Mouse (Mus musculus) liver, postnatal 0 days (tissue): Measurements from ENCODE around the gene Ccdc130. TPM values are rescaled to one million over a fixed set of nuclear protein-coding genes. Genes with fewer than 3 reads are reported as not detected.

Source experiments
- ATAC-seq: fragments of 200-750 bp; cut with Nextera tagmentation; 2 replicates; pipeline ENCODE4 v1.8.0; 2017; ENCODE audit warnings: mild to moderate bottlenecking, moderate library complexity
- DNase-seq: peaks from one replicate; pipeline ENCODE4 v3.0.0-alpha.2; 2016
- H3K27ac ChIP-seq: fragments of 300-500 bp; sonication (generic); 2 replicates; pipeline ENCODE4 v1.5.1; 2014; ENCODE audit warnings: antibody characterized with exemption, moderate library complexity, mild to moderate bottlenecking, low read depth
- H3K27me3 ChIP-seq: fragments of 300-500 bp; sonication (generic); 2 replicates; pipeline ENCODE4 v1.6.1; 2014; ENCODE audit warnings: low read length, control low read depth, mixed read lengths; ENCODE audit not compliant: insufficient read depth
- H3K36me3 ChIP-seq: fragments of 300-500 bp; sonication (generic); replicated peaks from 2 replicates; pipeline ENCODE4 v1.6.1; 2014; ENCODE audit warnings: mild to moderate bottlenecking, control low read depth, low read length, moderate library complexity, mixed read lengths; ENCODE audit not compliant: insufficient read depth
- H3K4me1 ChIP-seq: fragments of 300-500 bp; sonication (generic); 2 replicates; pipeline ENCODE4 v1.6.1; 2014; ENCODE audit warnings: antibody characterized with exemption, mild to moderate bottlenecking, control low read depth; ENCODE audit not compliant: insufficient read depth
- H3K4me2 ChIP-seq: fragments of 300-500 bp; sonication (generic); 2 replicates; pipeline ENCODE4 v1.6.1; 2014; ENCODE audit warnings: low read depth, mild to moderate bottlenecking, low read length, moderate library complexity, mixed read lengths
- H3K4me3 ChIP-seq: fragments of 300-500 bp; sonication (generic); 2 replicates; pipeline ENCODE4 v1.5.1; 2014; ENCODE audit warnings: low read depth, low read length
- H3K9ac ChIP-seq: fragments of 300-500 bp; sonication (generic); replicated peaks from 2 replicates; pipeline ENCODE4 v1.6.1; 2014; ENCODE audit warnings: mild to moderate bottlenecking, moderate library complexity
- H3K9me3 ChIP-seq: fragments of 300-500 bp; sonication (generic); 2 replicates; pipeline ENCODE4 v1.6.1; 2016; ENCODE audit warnings: mild to moderate bottlenecking, control low read depth, low read length, mixed read lengths
- CTCF ChIP-seq: sonication (generic); IDR thresholded peaks from 2 replicates; pipeline ENCODE4 v1.5.1; 2016; ENCODE audit warnings: antibody characterized with exemption, low read depth
- EP300 ChIP-seq: IDR thresholded peaks from 2 replicates; pipeline ENCODE4 v1.6.1; 2016; ENCODE audit warnings: antibody characterized with exemption, low read depth, mild to moderate bottlenecking
- WGBS: fragments of 180-500 bp; shearing (Covaris S2); extraction: QIAGEN DNeasy Blood & Tissue Kit; methylation state at CpG from one replicate; pipeline ENCODE4 v1.1.7; 2014; ENCODE audit not compliant: insufficient replicate concordance; 5-methylcytosine and 5-hydroxymethylcytosine counted together
- polyA plus RNA-seq: library from polyadenylated mRNA; unstranded; fragments of >200 nt; fragmentation: Nextera tagmentation; extraction: Ambion mirVana; gene quantifications from 2 replicates; pipeline ENCODE4 v1.2.1, GENCODE M21; 2015

Gene Ccdc130
- polyA plus RNA-seq, 1 experiment from 2014 or later, result 4.7 TPM

DNA sequence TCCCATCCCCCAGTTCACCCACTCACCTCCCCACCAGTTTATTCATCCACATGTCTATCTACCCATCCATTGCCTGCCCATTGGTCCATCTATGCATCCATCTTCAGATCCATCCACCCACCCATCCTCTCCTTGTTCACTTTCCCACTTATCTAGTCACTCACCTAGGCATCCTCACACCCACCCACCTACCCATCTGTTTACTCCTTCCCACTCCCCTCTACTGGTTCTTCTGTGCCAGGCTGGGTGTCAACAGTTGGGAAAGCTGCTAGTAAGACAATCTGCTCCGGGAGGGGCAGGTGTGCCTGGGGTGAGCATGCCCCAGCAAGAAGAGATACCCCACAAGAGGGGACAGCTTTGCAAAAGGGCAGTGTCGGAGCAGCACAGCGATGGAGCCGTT, 9.1 kb downstream of the Ccdc130 start:
- peaks cover 63% of the 10 kb centered on the region for H3K36me3 ChIP-seq
- WGBS, result 91% methylated on average over 4 of the region's 4 CpGs
- no peak for ATAC-seq

DNA sequence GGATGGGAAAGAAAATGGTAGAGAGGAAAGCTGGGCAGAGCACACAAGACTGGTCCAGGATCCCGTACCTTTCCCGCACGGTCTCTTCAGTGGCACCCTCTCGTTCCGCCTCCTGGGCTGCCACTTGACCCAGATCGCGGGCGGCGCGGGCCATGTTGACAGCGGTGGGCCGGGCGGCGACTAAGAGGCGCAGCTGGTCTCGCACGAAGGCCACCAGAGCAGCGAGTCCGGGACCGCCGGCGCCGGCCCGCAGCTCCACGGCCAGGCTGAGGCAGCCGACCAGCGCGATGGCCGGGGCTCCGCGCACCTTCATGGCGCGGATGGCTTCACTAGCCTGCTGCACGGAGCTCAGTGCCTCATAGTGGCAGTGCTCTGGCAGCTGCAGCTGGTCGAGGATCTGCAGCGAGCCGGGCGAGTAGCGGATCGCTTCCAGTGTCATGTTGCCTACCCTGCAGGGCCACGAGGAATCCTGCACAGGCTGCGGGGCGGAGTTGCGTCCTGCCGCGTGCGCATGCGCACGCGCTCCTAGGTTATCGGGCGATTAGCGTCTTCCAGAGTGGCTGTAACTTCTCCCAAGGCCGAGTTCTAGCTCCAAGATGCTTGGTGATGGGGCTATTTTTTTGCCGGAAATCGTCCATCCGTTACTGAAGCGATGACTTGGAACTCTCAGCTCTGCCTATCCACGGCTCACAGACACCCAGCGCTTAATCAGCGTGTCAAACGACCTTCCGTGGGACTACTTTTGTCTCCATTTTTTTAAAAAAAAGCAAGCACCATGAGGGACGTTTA, 13.2 kb downstream of the Ccdc130 start, which contains the start of gene Mri1:
Gene Mri1, minus strand, starts transcription at position 505 of the 789 bp plus-strand sequence.
- ATAC-seq (peak; percentile 88), DNase-seq (peak; percentile 89)
- Histone ChIP-seq H3K9ac (peak within 1 kb of the TSS; percentile 78), H3K4me1 (peaks cover 18% of the 10 kb centered on the region), H3K9me3 (no peaks in the 10 kb centered on the region), H3K4me2 (peak within 1 kb of the TSS; percentile 96), H3K4me3 (peak within 1 kb of the TSS; percentile 73), H3K27me3 (no peaks in the 10 kb centered on the region), H3K27ac (peak within 1 kb of the TSS; percentile 84), H3K36me3 (peaks cover 41% of the 10 kb centered on the region)
- TF ChIP-seq CTCF, result 0 out of 2 replicates have a peak, but pooled peaks have one; percentile 10
- TF ChIP-seq EP300, result no peak
- WGBS, result 2% methylated on average over 62 of the region's 64 CpGs

More for the DNA sequence above, 9.1 kb downstream of the Ccdc130 start:
- H3K9ac ChIP-seq, result no peak overlapping the region
- no peak overlapping the region for H3K4me3 ChIP-seq
- DNase-seq, result no peak
- no peak overlapping the region for H3K27ac ChIP-seq
- TF ChIP-seq CTCF (no peak), EP300 (no peak)
- no peaks in the 10 kb centered on the region for H3K27me3 ChIP-seq
- H3K4me1 ChIP-seq, result peaks cover 14% of the 10 kb centered on the region
- no peaks in the 10 kb centered on the region for H3K9me3 ChIP-seq
- no peak overlapping the region for H3K4me2 ChIP-seq

DNA sequence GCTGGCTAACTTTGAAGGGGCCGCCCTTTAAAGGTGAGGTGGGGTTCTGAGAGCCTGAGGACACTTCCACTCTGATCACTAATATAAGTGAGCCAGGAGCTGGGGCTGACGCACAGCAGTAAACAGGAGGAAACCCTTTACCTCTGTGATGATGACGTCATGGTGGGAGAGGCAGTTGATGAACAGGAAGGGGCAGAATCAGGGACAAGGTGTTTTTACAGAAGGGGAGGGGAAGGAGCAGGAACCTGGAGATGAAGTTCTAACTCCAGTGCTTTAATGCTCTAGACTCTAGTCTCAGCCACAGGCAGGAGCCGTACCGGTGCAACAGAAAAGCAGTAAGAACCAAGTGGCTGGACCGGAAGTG, 13.7 kb downstream of the Ccdc130 start:
- peak overlapping the region; percentile 73 for H3K4me3 ChIP-seq
- peak overlapping the region; percentile 84 for H3K27ac ChIP-seq
- WGBS, result 14% methylated on average over 6 of the region's 6 CpGs

DNA sequence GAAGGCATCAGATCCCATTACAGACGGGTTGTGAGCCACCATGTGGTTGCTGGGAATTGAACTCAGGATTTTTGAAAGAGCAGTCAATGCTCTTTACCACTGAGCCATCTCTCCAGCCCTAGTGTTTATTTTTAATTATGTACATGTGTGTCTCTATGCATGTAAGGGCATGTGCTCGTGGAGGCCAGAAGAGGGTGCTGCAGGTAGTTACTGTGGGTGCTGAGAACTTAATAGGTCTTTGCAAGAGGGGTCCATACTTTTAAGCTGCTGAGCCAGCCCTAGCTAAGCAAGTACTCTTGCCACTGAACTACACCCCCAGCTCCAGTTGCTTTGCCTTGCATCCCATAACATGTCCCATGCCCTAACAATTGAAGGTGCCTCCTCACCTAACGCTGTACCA, 14.3 kb downstream of the Ccdc130 start:
- H3K4me2 ChIP-seq, result peak overlapping the region; percentile 96
- H3K4me1 ChIP-seq, result peaks cover 18% of the 10 kb centered on the region
- H3K36me3 ChIP-seq, result peaks cover 38% of the 10 kb centered on the region
- H3K9me3 ChIP-seq, result no peaks in the 10 kb centered on the region
- ATAC-seq (no peak), DNase-seq (no peak)
- H3K9ac ChIP-seq, result no peak overlapping the region
- peak overlapping the region; percentile 73 for H3K4me3 ChIP-seq
- H3K27ac ChIP-seq, result peak overlapping the region; percentile 84
- H3K27me3 ChIP-seq, result no peaks in the 10 kb centered on the region
- TF ChIP-seq CTCF (peak; percentile 27; the same call in 1 of the 2 replicates), EP300 (no peak)
- 80% methylated on average over 3 of the region's 3 CpGs for WGBS

More for the DNA sequence above, 13.7 kb downstream of the Ccdc130 start:
- Histone ChIP-seq H3K9me3 (no peaks in the 10 kb centered on the region), H3K27me3 (no peaks in the 10 kb centered on the region), H3K4me2 (peak overlapping the region; percentile 96), H3K4me1 (peaks cover 18% of the 10 kb centered on the region), H3K36me3 (peaks cover 38% of the 10 kb centered on the region), H3K9ac (peak overlapping the region; percentile 78)
- DNase-seq (no peak), ATAC-seq (peak; percentile 71)
- TF ChIP-seq EP300 (no peak), CTCF (no peak)

DNA sequence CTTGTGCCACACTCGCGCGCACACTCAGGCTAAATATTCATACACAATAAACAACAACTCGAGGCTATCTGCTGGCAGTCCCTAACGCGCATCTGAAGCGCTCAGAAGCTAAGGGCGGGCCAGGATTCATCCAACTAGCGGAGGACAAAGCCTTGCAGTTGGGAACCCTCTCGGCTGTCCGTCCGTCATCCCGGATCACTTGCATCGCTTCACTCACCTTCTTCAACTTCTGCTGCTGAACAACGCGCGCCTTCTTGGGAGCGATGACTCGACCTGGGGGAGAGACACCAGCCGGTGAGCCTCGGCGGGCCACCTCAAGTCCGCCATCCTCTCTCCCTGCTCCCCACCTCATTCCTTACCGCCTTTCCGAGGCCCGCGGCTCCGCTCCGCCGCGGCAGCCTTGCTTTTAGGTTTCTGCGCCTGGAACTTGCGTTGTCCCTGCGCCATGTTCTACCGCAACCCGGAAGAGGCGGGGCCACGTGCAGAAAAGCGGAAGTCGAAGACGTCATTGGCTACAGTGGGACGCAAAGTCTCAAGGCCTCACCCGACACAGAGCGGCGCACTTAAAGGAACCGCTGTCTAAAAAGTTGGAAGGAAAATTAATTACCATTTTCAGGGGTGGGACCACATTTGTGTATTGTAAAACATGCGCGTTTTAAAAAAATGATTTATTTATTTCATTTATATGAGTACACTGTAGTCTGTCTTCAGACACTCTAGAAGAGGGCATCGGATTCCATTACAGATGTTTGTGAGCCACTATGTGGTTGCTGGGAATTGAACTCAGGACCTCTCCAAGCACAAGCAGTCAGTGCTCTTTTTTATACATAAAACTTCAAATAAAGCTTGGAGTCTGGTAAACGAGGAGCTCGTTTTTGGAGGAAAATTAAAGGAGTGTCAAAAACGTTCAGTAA, 20.7 kb downstream of the Ccdc130 start, which contains the start of gene D8Ertd738e:
Gene D8Ertd738e, minus strand, starts transcription at position 463 of the 914 bp plus-strand sequence.
- ATAC-seq, result peak; percentile 97
- TF ChIP-seq CTCF (no peak), EP300 (no peak)
- Histone ChIP-seq H3K27me3 (no peaks in the 10 kb centered on the region), H3K9ac (peak within 1 kb of the TSS; percentile 97), H3K27ac (peak within 1 kb of the TSS; percentile 92), H3K36me3 (peaks cover 49% of the 10 kb centered on the region), H3K4me1 (peaks cover 9% of the 10 kb centered on the region), H3K4me2 (peak within 1 kb of the TSS; percentile 87), H3K4me3 (peak within 1 kb of the TSS; percentile 98), H3K9me3 (no peaks in the 10 kb centered on the region)
- peak; percentile 94 for DNase-seq
- 3% methylated on average over 52 of the region's 52 CpGs for WGBS

DNA sequence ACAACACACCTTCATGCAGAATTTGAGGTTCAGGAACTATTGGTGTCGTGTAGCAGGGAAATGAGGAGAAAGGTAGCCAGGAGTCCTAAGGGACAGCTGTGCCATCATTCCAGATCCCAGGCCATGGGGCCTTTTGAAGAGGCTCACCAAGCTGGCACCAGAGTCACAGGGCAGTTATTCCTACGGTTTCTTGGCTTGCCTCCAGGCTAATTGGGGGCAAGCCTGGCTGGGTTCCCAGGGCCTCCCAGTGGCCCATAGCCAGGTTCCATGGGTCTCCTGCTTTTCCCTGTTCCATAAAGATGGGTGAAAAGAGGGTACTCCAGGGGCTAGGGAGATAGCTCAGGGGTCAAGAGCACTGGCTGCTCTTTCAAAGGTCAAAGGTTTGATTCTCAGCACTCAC, 28.4 kb downstream of the Ccdc130 start:
- Histone ChIP-seq H3K36me3 (peaks cover 23% of the 10 kb centered on the region), H3K9ac (no peak overlapping the region), H3K4me2 (no peak overlapping the region), H3K27ac (no peak overlapping the region), H3K4me3 (no peak overlapping the region), H3K4me1 (0 out of 2 replicates have a peak, but pooled peaks cover 6% of the 10 kb centered on the region), H3K27me3 (no peaks in the 10 kb centered on the region), H3K9me3 (no peaks in the 10 kb centered on the region)
- DNase-seq, result no peak
- TF ChIP-seq EP300 (no peak), CTCF (no peak)
- ATAC-seq, result no peak
- 53% methylated on average over 2 of the region's 2 CpGs for whole genome bisulfite sequencing
